Mouse (Mus musculus) cerebellum, adult 18-20 months (tissue): ENCODE data around the gene Xpo6.

Experiments
- DNase-seq, 2 experiments: peaks; one replicate each; pipeline ENCODE4 v3.0.0; 2021

The Xpo6 gene

GRCm38 (mm10) chr7:126200178-126200996, at the start of gene Xpo6:
Xpo6 (minus strand) TSS chr7:126200501.
- DNase-seq = peak; percentile 95 to 98

DNA sequence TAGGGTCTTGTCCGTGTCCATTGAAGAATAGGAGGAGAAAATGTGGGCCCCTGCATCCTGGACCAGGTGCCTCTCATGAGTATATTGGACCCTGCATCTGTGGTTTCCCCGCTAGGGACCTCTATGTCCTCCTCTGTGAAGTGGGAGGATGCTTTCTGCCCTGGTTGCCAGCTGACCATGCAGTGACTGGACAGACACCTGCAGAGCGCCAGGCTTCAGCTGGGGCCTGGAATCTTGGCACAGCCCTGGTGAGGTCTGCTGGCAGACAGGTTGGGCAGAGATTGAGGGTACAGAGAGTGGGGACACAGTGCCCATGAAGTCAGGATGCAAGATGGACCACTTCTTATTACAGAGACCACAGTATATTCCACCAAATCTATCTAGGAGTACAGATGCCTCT, 49.7 kb upstream of the Xpo6 start:
- DNase-seq = peak; percentile 72 to 77

GRCm38 (mm10) chr7:126249146-126249545, 48.8 kb upstream of the Xpo6 start:
- DNase-seq = peak in 1 of 2 experiments; percentile 42

DNA sequence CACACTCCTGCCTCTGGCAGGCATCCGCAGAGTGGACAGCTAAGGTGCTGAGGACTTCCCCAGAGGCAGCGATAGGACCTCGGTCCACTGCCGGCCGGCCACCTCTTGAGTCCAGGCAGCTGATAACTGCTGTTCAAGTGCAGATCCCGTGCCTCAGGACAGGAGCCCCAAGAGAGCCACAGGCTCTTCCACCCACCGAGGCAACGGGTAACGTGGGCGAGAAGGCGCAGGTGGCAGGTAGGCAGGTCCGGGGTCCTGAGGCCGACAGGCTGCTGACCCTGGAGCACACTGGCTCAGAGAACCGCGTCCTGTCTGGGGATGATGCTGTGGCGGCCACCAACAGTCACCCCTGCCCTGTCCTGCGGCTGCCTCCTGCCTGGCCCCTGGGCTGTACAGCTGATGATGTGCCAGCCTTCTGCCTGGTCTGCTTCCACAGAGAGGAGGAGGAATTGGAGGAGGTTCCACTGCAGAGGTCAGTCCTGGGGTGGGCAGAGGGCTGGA, 48.4 kb upstream of the Xpo6 start:
- DNase-seq = peak; percentile 37 to 56

GRCm38 (mm10) chr7:126248088-126248487, 47.8 kb upstream of the Xpo6 start:
- DNase-seq = peak; percentile 75

DNA sequence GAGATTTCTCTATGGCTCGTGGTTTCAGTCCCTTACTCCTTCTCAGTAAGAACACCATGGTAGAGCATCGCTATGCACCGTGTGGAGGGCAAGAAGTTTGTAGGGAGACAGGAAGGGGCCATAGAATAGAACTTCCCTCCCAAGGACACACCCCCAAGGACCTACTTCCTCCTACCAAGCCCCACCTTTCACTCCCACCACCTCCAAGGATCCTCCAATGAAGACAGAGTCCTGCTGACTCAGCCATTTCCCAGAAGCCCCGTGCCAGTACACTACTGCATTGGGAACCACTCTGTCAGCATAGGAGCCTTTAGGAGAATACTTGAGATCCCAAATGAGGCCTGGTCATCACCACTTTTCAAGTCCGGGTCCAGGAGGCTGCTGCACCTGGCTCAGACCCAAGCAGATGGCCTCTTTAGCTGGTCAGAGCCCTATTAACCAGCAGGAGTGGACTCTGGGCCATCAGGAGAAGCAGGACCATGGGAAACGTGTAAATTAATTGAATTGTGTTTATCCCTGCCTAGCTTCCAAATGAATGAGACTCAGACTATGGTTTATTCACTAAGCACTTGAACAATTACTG, 44.0 kb upstream of the Xpo6 start:
- peak in 1 of 2 experiments; percentile 44 for DNase-seq

DNA sequence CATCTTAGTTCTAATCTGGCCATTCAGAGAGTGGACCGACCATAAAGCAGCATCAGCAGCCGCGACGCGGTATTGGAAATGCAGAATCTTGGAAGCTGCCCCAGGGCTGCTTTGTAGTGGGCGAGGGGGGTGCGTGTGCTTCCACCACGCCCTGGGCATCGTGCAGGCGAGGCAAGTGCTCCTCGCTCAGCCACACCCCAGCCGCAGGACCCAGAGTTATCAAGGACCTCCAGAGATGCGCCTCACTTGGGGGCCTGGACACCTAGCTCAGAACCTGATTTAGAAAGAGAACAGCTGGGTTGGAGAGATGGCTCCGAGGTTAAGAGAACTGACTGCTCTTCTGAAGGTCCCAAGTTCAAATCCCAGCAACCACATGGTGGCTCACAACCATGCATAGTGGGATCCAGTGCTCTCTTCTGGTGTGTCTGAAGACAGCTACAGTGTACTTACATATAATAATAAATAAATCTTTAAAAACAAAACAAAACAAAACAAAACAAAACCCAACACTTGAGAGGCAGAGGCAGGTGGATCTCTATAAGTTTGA, 40.6 kb upstream of the Xpo6 start:
- no peak for DNase-seq

GRCm38 (mm10) chr7:126236794-126237192, 36.5 kb upstream of the Xpo6 start:
- no peak for DNase-seq

- DNase-seq = no peak
Measured at GRCm38 (mm10) chr7:126236083-126236793, 35.9 kb upstream of the Xpo6 start.

DNA sequence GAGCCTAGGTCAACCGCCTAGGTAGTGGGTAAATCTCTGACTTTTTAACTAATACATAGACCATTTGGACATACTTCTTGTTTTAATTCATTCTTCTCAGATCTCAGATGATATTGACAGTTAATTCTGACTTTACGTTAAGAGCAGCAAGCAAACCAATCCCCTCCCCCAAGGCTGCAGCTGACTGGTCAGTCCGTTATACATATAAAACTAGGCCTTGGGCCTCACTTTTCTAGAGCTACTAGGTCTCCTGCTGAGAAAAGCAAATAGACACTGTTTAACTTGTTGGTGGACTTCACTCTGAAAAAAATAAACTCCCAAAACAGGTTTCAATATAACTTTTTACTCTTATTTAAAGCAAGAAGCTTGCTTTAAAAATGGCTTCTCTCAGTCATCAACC, 34.3 kb upstream of the Xpo6 start:
- DNase-seq = no peak

DNA sequence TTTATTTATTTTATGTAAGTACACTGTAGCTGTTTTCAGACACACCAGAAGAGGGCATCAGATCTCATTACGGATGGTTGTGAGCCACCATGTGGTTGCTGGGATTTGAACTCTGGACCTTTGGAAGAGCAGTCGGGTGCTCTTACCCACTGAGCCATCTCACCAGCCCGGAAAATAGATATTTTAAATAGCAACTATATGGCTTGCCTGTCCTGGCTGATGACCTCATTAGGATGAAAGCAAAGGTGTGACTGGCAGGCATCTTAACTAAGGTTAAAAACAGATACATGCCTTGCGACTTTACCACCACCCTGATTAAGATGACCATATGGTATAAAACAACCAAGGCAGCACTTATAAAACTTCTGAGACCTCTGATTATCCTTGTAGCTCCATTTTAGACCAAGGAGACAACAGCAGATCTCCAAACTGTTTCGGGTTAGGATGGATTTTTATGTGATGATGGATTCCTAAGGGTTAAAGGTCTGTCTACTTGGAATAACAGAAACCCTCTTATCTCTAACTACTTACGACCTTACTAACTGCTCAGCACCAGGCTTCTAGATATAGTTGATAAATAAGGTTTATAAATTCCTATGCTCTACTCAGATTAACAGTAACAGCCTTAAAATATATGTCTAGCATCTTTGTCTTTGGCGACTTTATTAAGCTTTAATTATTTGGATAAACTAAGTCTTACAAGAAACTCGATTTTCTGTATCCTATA, 32.2 kb upstream of the Xpo6 start:
- DNase-seq = no peak

DNA sequence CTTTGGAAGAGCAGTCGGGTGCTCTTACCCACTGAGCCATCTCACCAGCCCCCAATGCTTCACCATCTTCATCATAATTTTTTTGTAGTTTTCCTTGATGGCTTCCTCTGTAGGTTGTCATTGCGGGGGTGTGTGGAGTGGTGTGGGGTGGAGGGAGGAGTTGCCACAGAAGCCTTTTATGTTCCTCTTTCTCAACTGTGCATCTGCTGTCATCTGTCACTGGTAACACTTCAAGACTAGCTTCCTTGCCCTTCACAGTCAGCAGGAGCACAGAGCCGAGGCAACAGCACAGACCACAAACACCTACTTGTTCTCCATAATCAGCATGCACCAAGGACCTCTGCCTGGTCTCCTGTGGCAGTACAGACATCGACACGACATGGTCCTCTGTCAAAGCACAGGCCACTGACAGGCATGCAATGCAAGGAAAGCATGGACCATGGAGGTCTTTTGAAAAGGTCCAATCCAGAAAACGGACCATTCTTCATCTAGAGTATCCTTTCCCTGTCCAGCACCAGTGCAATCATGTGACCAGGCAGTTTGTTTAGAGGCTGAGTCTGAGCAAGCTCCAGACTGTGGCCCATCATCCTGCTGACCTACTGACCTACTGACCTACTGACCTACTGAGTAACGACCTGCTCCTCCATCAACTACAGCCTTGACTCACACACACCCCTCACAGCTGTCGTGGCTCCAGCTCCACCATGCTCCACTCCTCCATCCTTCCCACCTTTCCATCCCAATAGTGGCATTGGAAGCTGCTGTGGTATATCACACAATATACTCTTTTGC, 30.3 kb upstream of the Xpo6 start:
- no peak for DNase-seq

DNA sequence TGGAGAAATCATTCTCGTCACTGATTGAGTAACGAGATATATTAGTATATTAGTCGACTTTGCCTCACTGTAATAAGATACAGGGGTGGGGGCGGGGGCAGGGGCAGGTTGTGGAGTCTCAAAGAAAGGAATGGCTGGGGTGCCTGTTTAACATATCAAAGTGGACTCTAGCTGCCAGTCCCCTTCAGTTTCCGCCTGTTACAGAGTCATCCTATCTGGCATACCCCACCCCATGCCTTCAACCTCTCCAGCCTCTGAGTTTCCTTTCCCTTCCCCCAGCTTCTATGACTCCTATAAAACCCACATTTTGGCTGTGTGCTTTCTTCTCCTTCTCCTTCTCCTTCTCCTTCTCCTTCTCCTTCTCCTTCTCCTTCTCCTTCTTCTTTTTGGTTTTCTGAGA, 25.8 kb upstream of the Xpo6 start:
- DNase-seq = no peak

DNA sequence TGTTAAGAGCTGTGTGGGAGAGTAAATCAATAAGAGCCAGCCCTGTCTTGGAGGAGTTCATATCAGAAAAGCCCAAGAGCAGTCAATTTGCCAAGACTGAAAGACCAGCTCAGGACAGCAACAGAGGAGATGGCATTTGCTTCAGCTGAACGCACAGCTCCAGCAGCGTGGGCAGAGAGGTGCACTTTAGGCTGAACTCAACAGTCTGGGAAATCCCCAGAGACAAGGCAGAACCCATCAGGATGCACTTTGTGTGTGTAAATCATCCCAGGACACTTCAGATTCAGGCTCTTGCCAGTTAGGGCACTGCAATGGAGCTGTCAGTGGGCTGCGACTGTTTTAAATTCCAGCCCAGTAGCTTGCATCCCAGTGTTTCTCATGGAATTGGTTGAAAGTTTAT, 22.5 kb upstream of the Xpo6 start:
- DNase-seq = no peak

DNA sequence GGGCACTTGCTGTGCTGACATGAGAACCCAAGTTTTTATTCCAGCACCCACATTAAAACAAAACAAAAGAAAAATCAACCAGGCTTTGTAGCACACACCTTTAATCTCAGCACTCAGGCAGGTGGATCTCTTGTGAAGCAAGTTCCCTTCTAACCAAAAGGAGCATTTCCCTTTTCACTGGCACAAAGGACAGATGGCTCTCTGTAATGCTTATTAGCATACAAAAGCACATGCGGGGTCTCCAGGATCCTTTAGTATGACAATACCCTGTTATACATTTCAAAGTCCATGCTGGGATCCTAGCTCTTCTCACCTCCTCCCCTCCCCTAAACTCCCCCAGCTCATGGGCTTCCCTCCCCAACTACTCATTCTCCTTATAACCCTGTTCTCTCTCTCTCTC, 20.3 kb upstream of the Xpo6 start:
- no peak for DNase-seq

DNA sequence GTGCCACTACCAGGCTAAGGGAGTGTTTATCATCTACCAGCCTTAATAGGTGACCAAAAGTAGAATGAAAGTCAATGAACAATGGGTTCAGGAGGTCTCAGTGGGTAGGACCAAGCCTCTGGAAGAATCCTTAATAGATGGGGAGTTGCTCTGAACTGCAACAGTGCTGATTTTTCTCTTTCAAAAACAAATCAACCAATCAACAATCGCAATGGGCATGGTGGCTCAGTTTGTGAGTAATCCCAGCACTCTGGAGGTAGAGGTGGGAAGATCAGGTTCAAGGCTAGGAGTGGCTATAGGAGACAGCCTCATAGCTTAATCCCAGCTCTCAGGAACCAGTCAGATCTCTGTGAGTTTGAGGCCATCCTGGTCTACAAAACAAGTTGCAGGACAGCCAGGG, 18.0 kb upstream of the Xpo6 start:
- DNase-seq = no peak

- peak; percentile 87 to 91 for DNase-seq
Measured at GRCm38 (mm10) chr7:126216867-126217266, 16.6 kb upstream of the Xpo6 start.

- DNase-seq = no peak
Measured at GRCm38 (mm10) chr7:126210856-126211255, 10.6 kb upstream of the Xpo6 start.

GRCm38 (mm10) chr7:126200997-126201345, 670 bp upstream of the Xpo6 start:
- DNase-seq = no peak

DNA sequence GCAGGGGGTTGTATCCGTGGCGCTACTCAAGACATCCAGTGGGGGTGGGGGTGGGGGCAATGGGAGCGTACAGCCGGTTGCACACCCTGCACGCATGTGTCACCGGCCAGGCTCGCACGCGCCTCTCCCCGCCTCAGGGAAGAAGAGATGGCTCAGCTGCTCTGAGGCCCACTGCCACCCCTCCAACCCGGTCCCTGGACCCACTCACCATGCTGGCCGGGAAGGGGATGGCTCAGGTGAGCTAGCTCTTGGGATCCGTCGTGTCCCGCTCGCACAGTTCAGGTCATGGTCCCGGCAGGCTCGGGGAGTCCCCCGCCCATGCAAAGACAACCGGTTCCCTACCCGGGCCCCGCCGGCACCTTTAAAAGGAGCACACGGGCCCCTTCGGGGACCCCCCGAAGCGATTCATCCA, 604 bp downstream of the Xpo6 start:
- DNase-seq = peak; percentile 53 to 60

DNA sequence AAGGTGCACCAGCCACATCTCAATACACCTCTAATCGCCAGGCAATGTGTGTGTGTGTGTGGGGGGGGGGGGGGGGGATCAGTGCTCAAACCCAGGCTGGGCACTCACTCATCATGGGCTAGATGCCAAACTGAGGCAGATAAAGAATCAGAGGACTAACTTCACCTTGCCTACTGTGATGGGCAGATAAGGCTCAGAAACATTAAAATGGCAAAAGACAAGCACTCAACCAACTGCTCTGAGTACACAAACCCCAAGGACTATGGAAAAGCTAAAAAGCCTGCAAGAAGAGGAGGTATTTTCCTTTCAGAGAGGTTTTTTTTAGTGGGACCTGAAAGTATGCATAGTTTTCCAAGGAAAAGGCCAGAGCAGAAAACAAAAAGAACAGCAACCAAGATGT, 1.4 kb downstream of the Xpo6 start:
- DNase-seq = peak in 1 of 2 experiments; percentile 25

- no peak for DNase-seq
Measured at GRCm38 (mm10) chr7:126194175-126194574, 6.1 kb downstream of the Xpo6 start.
